Mouse (Mus musculus) heart, embryonic 12.5 days (tissue): ENCODE measurements around the gene Ap2a2. TPM values are rescaled to one million over a fixed set of nuclear protein-coding genes. Genes with fewer than 3 reads are reported as not detected.
A peak's percentile ranks its signal among the peaks of the same experiment; 100 is the strongest.

Source experiments
- ATAC-seq: fragments of 200-750 bp; cut with Nextera tagmentation; 2 replicates; pipeline ENCODE4 v1.8.0; 2017; ENCODE audit warnings: moderate TSS enrichment, moderate library complexity; ENCODE audit not compliant: insufficient number of reproducible peaks, low FRiP score
- H3K27ac ChIP-seq: fragments of 300-500 bp; sonication (generic); 2 replicates; pipeline ENCODE4 v1.5.1; 2016; ENCODE audit warnings: mild to moderate bottlenecking, moderate library complexity; ENCODE audit not compliant: poor library complexity, severe bottlenecking
- H3K27me3 ChIP-seq: fragments of 300-500 bp; sonication (generic); replicated peaks from 2 replicates; pipeline ENCODE4 v1.6.1; 2016; ENCODE audit warnings: mild to moderate bottlenecking, moderate library complexity
- H3K36me3 ChIP-seq: fragments of 300-500 bp; sonication (generic); 2 replicates; pipeline ENCODE4 v1.6.1; 2016; ENCODE audit warnings: mild to moderate bottlenecking, moderate library complexity
- H3K4me1 ChIP-seq: fragments of 300-500 bp; sonication (generic); replicated peaks from 2 replicates; pipeline ENCODE4 v1.6.1; 2016; ENCODE audit warnings: mild to moderate bottlenecking
- H3K4me2 ChIP-seq: fragments of 300-500 bp; sonication (generic); 2 replicates; pipeline ENCODE4 v1.6.1; 2016; ENCODE audit warnings: mild to moderate bottlenecking, moderate library complexity
- H3K4me3 ChIP-seq: fragments of 300-500 bp; sonication (generic); 2 replicates; pipeline ENCODE4 v1.5.1; 2016; ENCODE audit warnings: mild to moderate bottlenecking
- H3K9ac ChIP-seq: fragments of 300-500 bp; sonication (generic); 2 replicates; pipeline ENCODE4 v1.6.1; 2016; ENCODE audit warnings: mild to moderate bottlenecking, moderate library complexity
- H3K9me3 ChIP-seq: fragments of 300-500 bp; sonication (generic); replicated peaks from 2 replicates; pipeline ENCODE4 v1.6.1; 2016; ENCODE audit warnings: mild to moderate bottlenecking, moderate library complexity
- WGBS: fragments of 180-500 bp; shearing (Covaris S2); methylation state at CpG from one replicate; pipeline ENCODE4 v1.1.7; 2016; 5-methylcytosine and 5-hydroxymethylcytosine counted together
- polyA plus RNA-seq: library from polyadenylated mRNA; unstranded; fragments of >200 nt; fragmentation: Nextera tagmentation; extraction: Ambion mirVana; gene quantifications from 2 replicates; pipeline ENCODE4 v1.2.1, GENCODE M21; 2016

The Ap2a2 gene
- polyA plus RNA-seq, result 70.2 and 70.7 TPM in 2 replicates

DNA sequence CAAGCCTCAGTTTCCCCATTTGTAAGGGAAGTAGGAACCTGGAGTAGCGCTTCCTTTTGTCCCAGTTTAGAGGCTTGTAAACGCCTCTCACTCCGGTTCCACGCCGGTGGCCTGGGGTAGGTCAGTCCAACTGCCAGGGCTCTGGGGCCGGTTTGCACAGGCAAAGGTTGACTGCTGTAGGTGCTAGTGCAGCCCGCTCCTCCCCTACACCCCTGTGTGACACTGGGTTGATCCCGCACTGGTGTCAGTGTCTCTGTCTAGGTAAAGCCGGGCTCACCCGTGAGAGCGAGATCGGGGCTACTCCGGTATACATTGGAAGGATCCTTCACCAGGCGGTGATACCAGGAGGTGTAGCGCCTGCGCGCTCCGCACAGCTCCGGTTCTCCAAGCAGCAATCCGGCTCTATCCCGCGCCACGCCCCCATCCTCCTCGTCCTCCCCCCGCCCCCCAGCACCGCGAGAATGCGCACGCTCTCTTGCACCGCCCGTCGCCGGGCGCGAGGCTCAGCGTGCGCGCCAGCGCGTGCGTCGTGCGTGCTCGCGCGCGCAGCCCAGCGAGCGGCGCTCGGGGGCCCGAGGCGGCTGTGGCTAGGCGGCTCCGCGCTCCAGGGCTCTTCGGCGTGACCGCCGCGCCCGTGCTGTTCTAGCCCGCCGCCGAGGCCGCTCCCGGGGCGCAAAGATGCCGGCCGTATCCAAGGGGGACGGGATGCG is at the start of gene Ap2a2:
Gene Ap2a2, plus strand, starts transcription at position 492 of the 710 bp plus-strand sequence.
- Histone ChIP-seq H3K4me2 (peak within 1 kb of the TSS; percentile 81), H3K36me3 (peaks cover 5% of the 10 kb centered on the region; the same call in 1 of the 2 replicates), H3K4me1 (peaks cover 41% of the 10 kb centered on the region), H3K27me3 (no peaks in the 10 kb centered on the region), H3K4me3 (peak within 1 kb of the TSS; percentile 85), H3K27ac (peak within 1 kb of the TSS; percentile 74), H3K9ac (peak within 1 kb of the TSS; percentile 95), H3K9me3 (no peaks in the 10 kb centered on the region)
- ATAC-seq, result peak; percentile 96
- WGBS, result under 1% methylated on average over 71 of the region's 72 CpGs

DNA sequence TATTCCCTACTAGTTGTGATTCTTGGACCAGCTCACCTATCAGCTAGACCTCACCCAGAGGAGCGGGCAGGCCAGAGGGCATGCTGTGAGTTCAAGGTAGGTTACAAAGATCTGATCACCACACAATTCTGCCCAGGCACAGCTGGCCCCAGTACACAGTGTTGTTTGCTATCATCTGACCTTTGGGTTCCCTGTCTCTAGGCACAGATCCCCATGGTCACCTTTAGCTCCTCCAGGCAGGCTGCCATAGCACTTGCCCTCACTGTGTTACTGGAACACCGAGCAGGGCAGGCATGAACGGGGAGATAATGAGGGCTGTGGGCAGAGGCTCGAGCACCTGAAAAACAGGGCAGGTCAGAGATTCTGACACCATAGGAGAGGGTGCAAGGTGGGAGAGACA is 44.3 kb upstream of the Ap2a2 start:
- Histone ChIP-seq H3K27ac (no peak overlapping the region), H3K9ac (no peak overlapping the region), H3K9me3 (no peaks in the 10 kb centered on the region), H3K4me1 (peaks cover 20% of the 10 kb centered on the region), H3K27me3 (no peaks in the 10 kb centered on the region), H3K36me3 (peaks cover 38% of the 10 kb centered on the region), H3K4me2 (no peak overlapping the region), H3K4me3 (no peak overlapping the region)
- ATAC-seq, result no peak
- 74% methylated on average over 4 of the region's 4 CpGs for WGBS

DNA sequence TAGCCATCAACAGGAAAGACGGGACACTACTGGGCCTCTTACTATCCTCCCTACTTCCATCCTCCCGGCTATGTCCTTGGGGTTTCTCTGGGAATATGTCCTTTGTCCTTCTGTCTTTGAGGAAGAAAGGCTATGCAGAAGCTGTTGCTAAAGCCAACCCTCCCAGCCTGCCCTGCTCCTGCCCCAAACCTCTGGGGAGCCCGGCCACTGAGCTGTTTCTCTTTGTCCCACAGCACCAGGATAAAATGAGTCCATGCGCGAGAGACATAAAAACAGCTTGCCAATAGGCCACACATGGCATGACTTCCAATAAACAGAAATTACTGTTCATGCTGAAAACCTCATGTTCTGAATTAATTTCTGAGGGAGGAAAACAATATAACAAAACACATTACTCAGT is 43.7 kb upstream of the Ap2a2 start:
- Histone ChIP-seq H3K4me1 (peaks cover 20% of the 10 kb centered on the region), H3K9me3 (no peaks in the 10 kb centered on the region), H3K27ac (no peak overlapping the region), H3K27me3 (no peaks in the 10 kb centered on the region), H3K9ac (no peak overlapping the region), H3K36me3 (peaks cover 34% of the 10 kb centered on the region), H3K4me3 (no peak overlapping the region), H3K4me2 (no peak overlapping the region)
- WGBS, result 84% methylated on average over 5 of the region's 5 CpGs
- no peak for ATAC-seq

DNA sequence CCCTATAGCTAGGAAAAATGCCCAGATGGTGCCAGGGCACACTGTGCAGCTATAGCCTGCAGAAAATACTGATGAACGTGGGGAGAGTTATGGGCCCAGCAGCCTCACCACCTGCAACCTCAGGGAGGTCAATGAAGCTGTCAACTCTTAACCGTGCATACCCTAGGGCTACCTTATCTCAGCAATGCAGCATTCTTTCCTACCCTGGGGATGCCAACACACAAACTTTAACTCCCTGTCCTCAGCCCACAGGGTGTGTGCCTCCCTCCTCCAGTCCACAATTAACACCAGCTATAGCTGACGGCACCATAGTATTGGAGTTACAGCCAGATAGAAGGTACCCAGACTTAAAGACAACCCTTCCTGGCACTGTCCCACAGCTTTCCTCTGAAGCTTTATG is 43.0 kb upstream of the Ap2a2 start:
- H3K4me1 ChIP-seq, result peaks cover 20% of the 10 kb centered on the region
- peaks cover 29% of the 10 kb centered on the region for H3K36me3 ChIP-seq
- 34% methylated on average over 3 of the region's 3 CpGs for WGBS
- H3K4me3 ChIP-seq, result no peak overlapping the region
- no peak overlapping the region for H3K4me2 ChIP-seq
- H3K27me3 ChIP-seq, result no peaks in the 10 kb centered on the region
- peak; percentile 64; the same call in 1 of the 2 replicates for ATAC-seq
- H3K9ac ChIP-seq, result no peak overlapping the region
- no peaks in the 10 kb centered on the region for H3K9me3 ChIP-seq
- peak overlapping the region; percentile 45; the same call in 1 of the 2 replicates for H3K27ac ChIP-seq

DNA sequence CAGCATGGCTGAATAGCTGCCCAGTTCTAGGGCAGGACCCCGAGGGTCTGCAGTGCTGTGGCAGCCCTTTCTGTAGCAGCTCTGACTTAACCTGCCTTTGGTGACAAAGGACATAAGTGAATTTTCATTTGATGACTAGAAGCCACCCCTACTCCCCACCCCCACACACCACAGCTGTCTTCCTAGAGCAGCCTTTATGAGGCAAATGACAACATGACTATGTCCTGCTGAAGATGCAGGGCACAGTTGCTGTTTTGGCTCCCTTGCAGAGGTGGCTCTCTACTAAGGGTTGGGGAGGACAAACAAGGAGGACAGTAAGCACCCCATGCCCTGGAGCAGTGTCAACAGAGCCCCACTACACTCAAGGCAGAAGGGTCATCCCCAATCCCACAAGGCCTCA is 42.2 kb upstream of the Ap2a2 start:
- Histone ChIP-seq H3K36me3 (peaks cover 26% of the 10 kb centered on the region), H3K9me3 (no peaks in the 10 kb centered on the region), H3K4me2 (no peak overlapping the region), H3K4me3 (no peak overlapping the region), H3K27ac (0 out of 2 replicates have a peak overlapping the region, but pooled peaks have one; percentile 8), H3K4me1 (peaks cover 20% of the 10 kb centered on the region), H3K9ac (no peak overlapping the region), H3K27me3 (no peaks in the 10 kb centered on the region)
- ATAC-seq, result no peak
- 69% methylated on average over 1 of the region's 1 CpGs for WGBS

DNA sequence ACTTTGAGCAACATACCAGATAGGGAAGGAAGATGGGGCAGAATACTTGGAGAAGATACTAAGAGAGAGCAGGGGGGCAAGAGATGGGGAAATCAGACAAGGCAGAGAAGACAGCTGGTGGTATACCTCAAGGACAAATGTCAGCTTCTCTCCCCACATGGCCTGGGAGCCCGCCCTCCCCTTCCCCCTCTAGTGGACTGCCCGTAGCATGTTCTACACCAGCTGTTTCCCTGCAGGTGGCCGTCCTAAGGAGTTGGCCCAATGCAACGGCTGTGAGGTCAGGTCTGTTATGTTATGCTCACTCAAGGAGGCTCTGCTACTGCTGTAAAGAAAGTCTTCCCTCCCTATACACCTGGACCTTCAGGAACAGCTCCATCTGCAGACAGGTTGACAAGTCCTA is 39.0 kb upstream of the Ap2a2 start:
- no peak overlapping the region for H3K27ac ChIP-seq
- H3K4me1 ChIP-seq, result peaks cover 20% of the 10 kb centered on the region
- WGBS, result 47% methylated on average over 4 of the region's 4 CpGs
- no peak overlapping the region for H3K4me3 ChIP-seq
- ATAC-seq, result no peak
- no peaks in the 10 kb centered on the region for H3K27me3 ChIP-seq
- peaks cover 26% of the 10 kb centered on the region for H3K36me3 ChIP-seq
- H3K9ac ChIP-seq, result no peak overlapping the region
- no peak overlapping the region for H3K4me2 ChIP-seq
- no peaks in the 10 kb centered on the region for H3K9me3 ChIP-seq

DNA sequence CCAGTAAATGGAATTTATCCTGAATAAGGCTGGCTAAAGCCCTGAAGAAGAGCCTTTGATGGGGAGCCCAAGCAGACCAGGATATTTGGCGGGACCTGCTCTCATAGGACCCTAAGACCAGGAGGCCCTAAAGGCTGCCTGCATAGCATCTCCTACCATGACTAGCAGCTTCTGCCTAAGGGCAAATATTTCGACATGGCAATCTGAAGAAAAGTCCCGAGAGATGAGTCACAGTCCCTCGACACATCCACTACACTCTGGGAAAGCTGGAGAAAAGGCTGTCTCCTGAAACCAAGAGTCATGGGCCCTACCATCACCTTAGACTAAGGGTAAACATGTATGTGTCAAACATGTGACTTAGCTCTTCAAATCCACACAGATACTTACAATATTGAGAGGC is 37.7 kb upstream of the Ap2a2 start:
- no peak overlapping the region for H3K27ac ChIP-seq
- no peak overlapping the region for H3K9ac ChIP-seq
- H3K27me3 ChIP-seq, result no peaks in the 10 kb centered on the region
- H3K4me3 ChIP-seq, result no peak overlapping the region
- peaks cover 37% of the 10 kb centered on the region for H3K36me3 ChIP-seq
- H3K4me1 ChIP-seq, result peaks cover 10% of the 10 kb centered on the region
- no peak for ATAC-seq
- no peaks in the 10 kb centered on the region for H3K9me3 ChIP-seq
- 79% methylated on average over 4 of the region's 4 CpGs for WGBS
- no peak overlapping the region for H3K4me2 ChIP-seq

DNA sequence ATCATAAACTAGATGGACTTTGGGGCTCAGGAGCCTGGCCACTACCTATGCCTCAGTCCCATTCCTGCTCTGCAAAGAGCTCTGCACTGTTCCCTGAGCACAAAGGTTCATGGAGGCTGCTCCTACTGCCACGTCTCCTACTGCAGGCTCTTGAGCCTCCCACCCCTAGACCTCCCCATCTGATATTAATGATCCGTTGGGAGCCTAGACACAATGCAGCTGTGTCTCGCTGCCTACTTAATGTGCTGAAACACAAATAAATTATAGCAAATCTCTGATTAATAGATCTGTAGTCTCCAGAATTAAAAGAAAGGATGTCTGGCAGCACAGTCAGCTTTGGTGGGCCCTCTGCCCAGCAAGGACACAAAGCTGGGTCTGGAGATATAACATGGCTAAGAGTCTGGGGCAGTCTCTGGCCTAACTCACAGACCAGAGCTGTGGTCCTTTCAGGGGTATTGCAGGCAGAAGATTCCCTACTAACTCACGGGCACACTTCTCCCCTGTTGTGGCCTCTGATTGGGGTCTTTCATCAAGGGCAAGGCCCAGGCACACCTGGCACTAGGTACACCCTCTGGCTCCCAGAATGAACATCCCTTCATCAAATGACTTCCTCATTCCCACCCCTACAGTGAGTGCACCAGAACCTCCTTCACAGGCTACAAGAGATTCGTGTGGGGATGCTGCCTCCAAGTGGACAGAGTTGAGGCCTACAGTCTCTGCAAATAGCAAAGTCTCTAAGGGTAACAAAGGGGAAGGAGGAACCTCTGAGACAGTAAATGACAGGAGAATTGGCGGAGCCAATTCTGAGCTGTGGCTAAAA is 37.0 kb upstream of the Ap2a2 start:
- Histone ChIP-seq H3K4me1 (peaks cover 3% of the 10 kb centered on the region), H3K27me3 (no peaks in the 10 kb centered on the region), H3K27ac (no peak overlapping the region), H3K4me3 (no peak overlapping the region), H3K9me3 (no peaks in the 10 kb centered on the region), H3K9ac (no peak overlapping the region), H3K4me2 (no peak overlapping the region), H3K36me3 (peaks cover 44% of the 10 kb centered on the region)
- 60% methylated on average over 6 of the region's 6 CpGs for WGBS
- peak; percentile 70; the same call in 1 of the 2 replicates for ATAC-seq

DNA sequence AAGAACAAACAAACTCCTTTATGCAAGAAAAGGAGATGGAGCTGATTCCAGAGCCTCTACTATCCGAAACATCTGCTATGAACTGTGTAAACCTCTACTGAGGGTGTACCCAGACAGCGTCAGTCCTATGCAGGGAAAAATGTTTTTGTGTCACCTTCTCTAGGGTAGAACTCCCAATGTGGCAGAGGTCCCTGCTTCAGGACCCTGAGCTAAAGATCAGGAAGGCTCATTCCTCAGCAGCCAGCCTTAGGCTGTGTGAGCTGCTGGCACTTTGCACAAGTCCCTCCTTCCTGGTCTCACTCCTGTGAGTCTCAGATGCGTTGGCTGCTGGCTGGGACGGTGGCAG is 36.4 kb upstream of the Ap2a2 start:
- Histone ChIP-seq H3K4me3 (no peak overlapping the region), H3K9me3 (no peaks in the 10 kb centered on the region), H3K4me1 (no peaks in the 10 kb centered on the region), H3K9ac (no peak overlapping the region), H3K27ac (no peak overlapping the region), H3K27me3 (no peaks in the 10 kb centered on the region), H3K36me3 (peaks cover 49% of the 10 kb centered on the region), H3K4me2 (no peak overlapping the region)
- ATAC-seq, result no peak
- 91% methylated on average over 4 of the region's 4 CpGs for WGBS

DNA sequence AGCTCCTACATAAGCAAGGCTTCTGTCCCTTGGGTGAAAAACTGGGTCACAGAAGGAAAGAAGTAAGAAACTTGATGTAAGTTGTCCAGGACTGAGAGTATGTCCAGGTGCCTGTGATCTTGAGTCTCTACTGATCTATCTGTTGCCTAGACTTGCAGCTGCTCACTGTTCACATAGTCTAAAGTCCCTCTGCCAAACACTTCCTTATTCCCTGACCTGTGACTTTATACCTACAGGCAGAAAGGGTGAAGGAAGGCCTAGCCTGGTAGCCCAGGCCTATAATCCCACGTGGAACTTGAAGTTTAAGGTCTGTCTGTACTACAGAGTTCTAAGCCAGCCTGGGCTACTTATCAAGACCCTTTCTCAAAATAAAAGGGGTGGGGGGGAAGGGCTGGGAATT is 26.4 kb upstream of the Ap2a2 start:
- Histone ChIP-seq H3K27me3 (no peaks in the 10 kb centered on the region), H3K4me1 (peaks cover 27% of the 10 kb centered on the region), H3K4me3 (no peak overlapping the region), H3K27ac (no peak overlapping the region), H3K9me3 (no peaks in the 10 kb centered on the region), H3K4me2 (no peak overlapping the region), H3K9ac (no peak overlapping the region), H3K36me3 (peaks cover 11% of the 10 kb centered on the region)
- 72% methylated on average over 1 of the region's 1 CpGs for WGBS
- no peak for ATAC-seq

DNA sequence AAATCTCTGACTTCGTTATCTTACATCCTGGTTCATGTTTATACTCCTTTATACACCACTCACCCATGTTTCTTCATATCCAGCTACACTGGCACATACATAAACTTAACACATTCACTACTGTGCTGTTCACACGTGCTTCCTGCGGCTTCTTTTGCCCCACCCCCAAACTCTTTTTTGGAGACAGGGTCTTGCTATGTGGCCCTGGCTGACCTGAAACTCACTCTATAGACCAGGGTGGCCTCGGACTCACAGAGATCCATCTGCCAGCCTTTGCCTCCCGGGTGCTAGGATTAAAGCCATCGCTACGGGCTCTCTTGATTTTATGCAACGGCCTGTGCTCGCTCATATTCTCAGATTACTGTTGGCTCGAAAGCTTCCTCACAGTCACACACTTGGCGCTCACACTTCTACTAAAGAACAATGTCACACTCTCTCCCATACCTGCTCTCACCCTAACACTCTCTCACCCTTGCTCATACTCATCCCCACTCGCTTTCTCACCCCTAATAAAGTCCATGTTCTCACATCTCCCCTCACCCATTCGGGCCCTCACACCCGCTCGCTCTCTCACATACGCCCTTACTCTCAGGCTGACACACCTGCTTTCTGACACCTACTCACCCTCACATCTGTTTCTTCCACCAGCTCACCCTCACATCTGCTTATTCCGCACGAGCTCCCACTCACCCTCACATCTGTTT is 23.0 kb upstream of the Ap2a2 start:
- Histone ChIP-seq H3K9me3 (no peaks in the 10 kb centered on the region), H3K36me3 (no peaks in the 10 kb centered on the region), H3K27me3 (no peaks in the 10 kb centered on the region; the same call in 1 of the 2 replicates), H3K4me2 (peak overlapping the region; percentile 94), H3K27ac (peak overlapping the region; percentile 86), H3K4me3 (peak overlapping the region; percentile 85), H3K9ac (peak overlapping the region; percentile 90), H3K4me1 (peaks cover 30% of the 10 kb centered on the region)
- 12% methylated on average over 18 of the region's 18 CpGs for WGBS
- no peak; the same call in 1 of the 2 replicates for ATAC-seq
